Mouse (Mus musculus) hindbrain, embryonic 11.5 days (tissue): ENCODE data around the gene Tmem150b. TPM values are rescaled to one million over a fixed set of nuclear protein-coding genes. Genes with fewer than 3 reads are reported as not detected.
A peak's percentile ranks its signal among the peaks of the same experiment; 100 is the strongest.

Source experiments
- ATAC-seq: fragments of 200-750 bp; cut with Nextera tagmentation; 2 replicates; pipeline ENCODE4 v1.8.0; 2017; ENCODE audit warnings: mild to moderate bottlenecking, moderate TSS enrichment, moderate library complexity; ENCODE audit not compliant: low FRiP score
- DNase-seq: peaks from one replicate; pipeline ENCODE4 v3.0.0-alpha.2; 2015; ENCODE audit warnings: low spot score
- H3K27ac ChIP-seq: fragments of 300-500 bp; sonication (generic); 2 replicates; pipeline ENCODE4 v1.5.1; 2014; ENCODE audit warnings: mild to moderate bottlenecking, low read depth, low read length
- H3K27me3 ChIP-seq: fragments of 300-500 bp; sonication (generic); 2 replicates; pipeline ENCODE4 v1.6.1; 2014; ENCODE audit warnings: mild to moderate bottlenecking, low read length, moderate library complexity, mixed read lengths; ENCODE audit not compliant: control insufficient read depth, insufficient read depth
- H3K36me3 ChIP-seq: fragments of 300-500 bp; sonication (generic); 2 replicates; pipeline ENCODE4 v1.6.1; 2014; ENCODE audit warnings: mild to moderate bottlenecking, low read length, moderate library complexity, mixed read lengths; ENCODE audit not compliant: control insufficient read depth, insufficient read depth
- H3K4me1 ChIP-seq: fragments of 300-500 bp; sonication (generic); replicated peaks from 2 replicates; pipeline ENCODE4 v1.6.1; 2014; ENCODE audit warnings: low read length, mixed read lengths; ENCODE audit not compliant: control insufficient read depth, insufficient read depth
- H3K4me2 ChIP-seq: fragments of 300-500 bp; sonication (generic); replicated peaks from 2 replicates; pipeline ENCODE4 v1.6.1; 2014; ENCODE audit warnings: mild to moderate bottlenecking, low read depth, low read length
- H3K4me3 ChIP-seq: fragments of 300-500 bp; sonication (generic); 2 replicates; pipeline ENCODE4 v1.5.1; 2014; ENCODE audit warnings: low read depth, low read length
- H3K9ac ChIP-seq: fragments of 300-500 bp; sonication (generic); 2 replicates; pipeline ENCODE4 v1.6.1; 2014; ENCODE audit warnings: low read depth, low read length
- H3K9me3 ChIP-seq: fragments of 300-500 bp; sonication (generic); 2 replicates; pipeline ENCODE4 v1.6.1; 2016; ENCODE audit warnings: low read length; ENCODE audit not compliant: control insufficient read depth
- WGBS: fragments of 180-500 bp; shearing (Covaris S2); extraction: QIAGEN DNeasy Blood & Tissue Kit; methylation state at CpG from one replicate; pipeline ENCODE4 v1.1.7; 2014; 5-methylcytosine and 5-hydroxymethylcytosine counted together
- polyA plus RNA-seq: library from polyadenylated mRNA; unstranded; fragments of >200 nt; fragmentation: Nextera tagmentation; extraction: Ambion mirVana; gene quantifications from 2 replicates; pipeline ENCODE4 v1.2.1, GENCODE M21; 2014

Gene Tmem150b
- polyA plus RNA-seq, 1 experiment from 2014 or later: 0.26 TPM

GRCm38 (mm10) chr7:4705098-4705497 lies 20.0 kb downstream of the Tmem150b start:
- no peaks in the 10 kb centered on the region for H3K9me3 ChIP-seq
- no peak overlapping the region for H3K4me2 ChIP-seq
- H3K27me3 ChIP-seq: no peaks in the 10 kb centered on the region
- no peaks in the 10 kb centered on the region for H3K4me1 ChIP-seq
- no peak overlapping the region for H3K9ac ChIP-seq
- WGBS: 37% methylated on average over 18 of the region's 18 CpGs
- H3K4me3 ChIP-seq: no peak overlapping the region
- DNase-seq (peak; percentile 74), ATAC-seq (no peak)
- no peak overlapping the region for H3K27ac ChIP-seq
- H3K36me3 ChIP-seq: peaks cover 12% of the 10 kb centered on the region

GRCm38 (mm10) chr7:4703195-4703594 lies 21.9 kb downstream of the Tmem150b start:
- ATAC-seq: no peak
- Histone ChIP-seq H3K4me2 (no peak overlapping the region), H3K9me3 (no peaks in the 10 kb centered on the region), H3K27ac (no peak overlapping the region), H3K36me3 (peaks cover 12% of the 10 kb centered on the region; the same call in 1 of the 2 replicates), H3K4me1 (no peaks in the 10 kb centered on the region), H3K4me3 (no peak overlapping the region), H3K27me3 (no peaks in the 10 kb centered on the region), H3K9ac (no peak overlapping the region)
- DNase-seq: no peak
- WGBS: 94% methylated on average over 7 of the region's 7 CpGs

- no peaks in the 10 kb centered on the region for H3K27me3 ChIP-seq
- ATAC-seq (peak; percentile 51; the same call in 1 of the 2 replicates), DNase-seq (no peak)
- H3K4me3 ChIP-seq: no peak overlapping the region
- H3K27ac ChIP-seq: no peak overlapping the region
- peaks cover 12% of the 10 kb centered on the region; the same call in 1 of the 2 replicates for H3K36me3 ChIP-seq
- 39% methylated on average over 8 of the region's 8 CpGs for WGBS
- H3K4me2 ChIP-seq: no peak overlapping the region
- no peaks in the 10 kb centered on the region for H3K9me3 ChIP-seq
- H3K4me1 ChIP-seq: no peaks in the 10 kb centered on the region
- no peak overlapping the region for H3K9ac ChIP-seq
Measured at GRCm38 (mm10) chr7:4702334-4702733, 22.7 kb downstream of the Tmem150b start.

- H3K9ac ChIP-seq: no peak overlapping the region
- no peaks in the 10 kb centered on the region for H3K9me3 ChIP-seq
- no peak for DNase-seq
- no peaks in the 10 kb centered on the region for H3K27me3 ChIP-seq
- no peak overlapping the region for H3K4me2 ChIP-seq
- peaks cover 3% of the 10 kb centered on the region; the same call in 1 of the 2 replicates for H3K4me1 ChIP-seq
- no peak overlapping the region for H3K4me3 ChIP-seq
- ATAC-seq: no peak
- no peak overlapping the region for H3K27ac ChIP-seq
- peaks cover 8% of the 10 kb centered on the region for H3K36me3 ChIP-seq
- WGBS: 77% methylated on average over 6 of the region's 6 CpGs
Measured at GRCm38 (mm10) chr7:4693004-4693403, 32.0 kb downstream of the Tmem150b start.

GRCm38 (mm10) chr7:4690951-4691653 lies 33.9 kb downstream of the Tmem150b start:
- Histone ChIP-seq H3K27ac (peak overlapping the region; percentile 98), H3K9ac (peak overlapping the region; percentile 100)
- WGBS: 7% methylated on average over 15 of the region's 35 CpGs

GRCm38 (mm10) chr7:4690387-4690786 lies 34.7 kb downstream of the Tmem150b start, which contains the start of gene Brsk1:
TSS of gene Brsk1 (plus strand) at chr7:4690604.
- H3K4me3 ChIP-seq: peak within 1 kb of the TSS; percentile 100
- peak; percentile 90 for ATAC-seq

More at GRCm38 (mm10) chr7:4690951-4691653, 33.9 kb downstream of the Tmem150b start:
- peak; percentile 73 for ATAC-seq
- Histone ChIP-seq H3K4me3 (peak overlapping the region; percentile 100), H3K4me2 (peak overlapping the region; percentile 86), H3K36me3 (peaks cover 6% of the 10 kb centered on the region; the same call in 1 of the 2 replicates), H3K4me1 (peaks cover 3% of the 10 kb centered on the region; the same call in 1 of the 2 replicates), H3K9me3 (no peaks in the 10 kb centered on the region), H3K27me3 (no peaks in the 10 kb centered on the region)
- peak; percentile 47 for DNase-seq

GRCm38 (mm10) chr7:4684632-4685417 lies 40.2 kb downstream of the Tmem150b start, which contains the start of gene Hspbp1:
TSS of gene Hspbp1 (minus strand) at chr7:4685068.
- Histone ChIP-seq H3K27ac (0 out of 2 replicates have a peak within 1 kb of the TSS, but pooled peaks have one; percentile 25), H3K36me3 (0 out of 2 replicates have a peak, but pooled peaks cover 3% of the 10 kb centered on the region), H3K4me1 (no peaks in the 10 kb centered on the region), H3K9me3 (no peaks in the 10 kb centered on the region), H3K4me2 (peak within 1 kb of the TSS; percentile 64), H3K9ac (peak within 1 kb of the TSS; percentile 49), H3K27me3 (no peaks in the 10 kb centered on the region), H3K4me3 (peak within 1 kb of the TSS; percentile 50)
- ATAC-seq (peak; percentile 99), DNase-seq (peak; percentile 95)
- WGBS: under 1% methylated on average over 32 of the region's 32 CpGs

More at GRCm38 (mm10) chr7:4690387-4690786, 34.7 kb downstream of the Tmem150b start, which contains the start of gene Brsk1:
- Histone ChIP-seq H3K27ac (peak within 1 kb of the TSS; percentile 98), H3K4me2 (peak within 1 kb of the TSS; percentile 86), H3K9me3 (no peaks in the 10 kb centered on the region), H3K9ac (peak within 1 kb of the TSS; percentile 100), H3K4me1 (peaks cover 3% of the 10 kb centered on the region; the same call in 1 of the 2 replicates), H3K27me3 (no peaks in the 10 kb centered on the region), H3K36me3 (peaks cover 6% of the 10 kb centered on the region; the same call in 1 of the 2 replicates)
- 1% methylated on average over 5 of the region's 18 CpGs for WGBS
- DNase-seq: peak; percentile 96

- H3K4me1 ChIP-seq: no peaks in the 10 kb centered on the region
- WGBS: under 1% methylated on average over 13 of the region's 13 CpGs
- no peak for DNase-seq
- H3K9ac ChIP-seq: peak overlapping the region; percentile 49
- peak overlapping the region; percentile 50 for H3K4me3 ChIP-seq
- no peak overlapping the region for H3K27ac ChIP-seq
- ATAC-seq: 0 out of 2 replicates have a peak, but pooled peaks have one; percentile 2
- peak overlapping the region; percentile 64 for H3K4me2 ChIP-seq
- no peaks in the 10 kb centered on the region for H3K27me3 ChIP-seq
- 0 out of 2 replicates have a peak, but pooled peaks cover 3% of the 10 kb centered on the region for H3K36me3 ChIP-seq
- H3K9me3 ChIP-seq: no peaks in the 10 kb centered on the region
Measured at GRCm38 (mm10) chr7:4684203-4684602, 40.8 kb downstream of the Tmem150b start.
